Mouse (Mus musculus) hindbrain, embryonic 13.5 days (tissue): ENCODE data around the gene Acat3. TPM values are rescaled to one million over a fixed set of nuclear protein-coding genes. Genes with fewer than 3 reads are reported as not detected.
"Not testable (repeated sequence)": the region's sequence is repeated elsewhere in the genome, so short reads cannot be mapped to it uniquely, and the experiment has no call there.

Experiments
- ATAC-seq: fragments of 200-750 bp; cut with Nextera tagmentation; 2 replicates; pipeline ENCODE4 v1.8.0; 2017; ENCODE audit warnings: moderate TSS enrichment; ENCODE audit not compliant: low FRiP score
- H3K27ac ChIP-seq: fragments of 300-500 bp; sonication (generic); 2 replicates; pipeline ENCODE4 v1.5.1; 2015; ENCODE audit warnings: inconsistent platforms, mild to moderate bottlenecking, moderate library complexity
- H3K27me3 ChIP-seq: fragments of 300-500 bp; sonication (generic); 2 replicates; pipeline ENCODE4 v1.6.1; 2015; ENCODE audit warnings: mild to moderate bottlenecking, inconsistent platforms
- H3K36me3 ChIP-seq: fragments of 300-500 bp; sonication (generic); 2 replicates; pipeline ENCODE4 v1.6.1; 2015; ENCODE audit warnings: mild to moderate bottlenecking, inconsistent platforms
- H3K4me1 ChIP-seq: fragments of 300-500 bp; sonication (generic); replicated peaks from 2 replicates; pipeline ENCODE4 v1.6.1; 2015; ENCODE audit warnings: inconsistent platforms
- H3K4me2 ChIP-seq: fragments of 300-500 bp; sonication (generic); 2 replicates; pipeline ENCODE4 v1.6.1; 2015; ENCODE audit warnings: inconsistent platforms, mild to moderate bottlenecking, moderate library complexity
- H3K4me3 ChIP-seq: fragments of 300-500 bp; sonication (generic); 2 replicates; pipeline ENCODE4 v1.5.1; 2015; ENCODE audit warnings: mild to moderate bottlenecking, inconsistent platforms
- H3K9ac ChIP-seq: fragments of 300-500 bp; sonication (generic); 2 replicates; pipeline ENCODE4 v1.6.1; 2015; ENCODE audit warnings: mild to moderate bottlenecking, inconsistent platforms
- H3K9me3 ChIP-seq: fragments of 300-500 bp; sonication (generic); 2 replicates; pipeline ENCODE4 v1.6.1; 2016; ENCODE audit warnings: inconsistent platforms
- WGBS: fragments of 180-500 bp; shearing (Covaris S2); methylation state at CpG from one replicate; pipeline ENCODE4 v1.1.7; 2015; 5-methylcytosine and 5-hydroxymethylcytosine counted together
- polyA plus RNA-seq: library from polyadenylated mRNA; unstranded; fragments of >200 nt; fragmentation: Nextera tagmentation; extraction: Ambion mirVana; gene quantifications from 2 replicates; pipeline ENCODE4 v1.2.1, GENCODE M21; 2015

Acat3 gene
- polyA plus RNA-seq, 1 experiment from 2014 or later, result 0.95 TPM

DNA sequence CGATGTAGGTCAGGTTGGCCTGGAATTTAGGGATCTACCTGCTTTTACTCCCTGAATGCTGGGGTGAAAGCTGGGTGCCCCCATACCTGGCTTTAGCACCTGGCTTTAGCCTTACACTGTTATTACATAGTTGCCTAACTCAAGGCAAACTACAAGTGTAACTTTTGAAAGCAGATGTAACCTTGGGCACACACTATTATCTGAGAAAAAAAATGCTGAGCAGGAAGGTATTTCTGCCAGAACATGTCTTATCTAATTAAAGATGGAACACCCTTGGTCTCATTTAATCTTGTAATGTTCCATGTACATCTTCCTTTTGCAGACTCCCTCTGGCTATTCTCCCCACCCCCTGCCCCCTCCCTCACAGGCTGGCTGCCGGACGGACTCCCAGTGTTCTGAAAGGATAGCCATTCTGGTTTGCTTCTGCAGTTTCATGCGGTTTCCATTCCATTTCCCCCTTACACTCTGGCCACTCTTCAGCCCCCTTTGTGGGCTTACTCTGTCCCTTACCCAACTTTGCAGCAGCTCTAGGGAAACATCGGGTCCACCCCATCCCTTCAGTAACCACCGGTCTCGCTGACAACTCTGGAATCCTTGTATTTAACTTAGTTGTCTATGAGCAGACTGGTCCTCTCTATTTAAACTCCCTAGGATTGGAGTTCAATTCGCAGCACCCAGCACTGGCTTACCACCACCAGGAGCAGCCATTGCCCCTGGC is 1.3 kb upstream of the Acat3 start:
- no peak for ATAC-seq
- Histone ChIP-seq H3K27ac (no peak overlapping the region), H3K4me1 (peaks cover 9% of the 10 kb centered on the region), H3K9ac (no peak overlapping the region), H3K36me3 (peaks cover 45% of the 10 kb centered on the region), H3K9me3 (no peaks in the 10 kb centered on the region), H3K27me3 (no peaks in the 10 kb centered on the region), H3K4me3 (no peak overlapping the region), H3K4me2 (no peak overlapping the region)
- WGBS, result 84% methylated on average over 8 of the region's 8 CpGs

DNA sequence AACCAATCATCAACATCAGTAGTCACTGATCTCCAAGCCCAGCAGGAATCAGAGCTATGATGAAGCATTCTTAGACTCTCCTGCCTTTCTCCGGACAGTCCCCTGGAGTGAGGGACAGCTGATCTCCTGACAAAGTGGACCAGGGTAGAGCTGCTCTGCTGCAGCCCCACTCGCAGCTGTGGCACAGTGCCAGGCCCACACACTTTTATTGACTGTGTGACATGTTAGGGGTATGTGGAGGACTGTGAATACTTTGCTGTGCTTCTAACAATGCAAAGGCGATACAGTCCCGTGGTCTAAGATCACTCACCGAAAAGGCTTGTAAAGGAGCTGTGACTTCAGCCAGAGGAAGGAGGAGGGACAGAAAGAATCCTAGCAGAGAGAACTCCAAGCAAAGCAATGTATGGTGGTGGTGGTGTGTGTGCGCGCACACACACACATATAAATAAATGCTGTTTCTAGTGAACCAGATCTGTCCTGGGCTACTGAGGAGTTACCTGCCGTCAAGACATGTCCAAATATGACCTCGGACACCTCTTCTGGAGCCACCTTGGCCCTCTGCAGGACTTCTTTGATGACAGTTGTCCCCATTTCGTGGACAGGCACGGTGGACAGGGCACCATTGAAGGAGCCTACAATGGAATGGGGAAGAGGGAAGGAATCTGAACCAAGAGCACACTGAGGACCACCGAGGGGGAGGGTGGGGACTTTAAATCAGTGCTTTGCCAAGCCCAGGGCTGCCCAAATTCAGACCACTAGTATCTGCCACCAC is 837 bp downstream of the Acat3 start:
- H3K27me3 ChIP-seq, H3K4me3 ChIP-seq, H3K27ac ChIP-seq, H3K9ac ChIP-seq, H3K9me3 ChIP-seq, H3K4me1 ChIP-seq: not testable (repeated sequence)
- peak; percentile 70 for ATAC-seq
- H3K4me2 ChIP-seq, result peak overlapping the region; percentile 48
- 50% methylated on average over 3 of the region's 12 CpGs for WGBS
- H3K36me3 ChIP-seq, result peaks cover 26% of the 10 kb centered on the region

DNA sequence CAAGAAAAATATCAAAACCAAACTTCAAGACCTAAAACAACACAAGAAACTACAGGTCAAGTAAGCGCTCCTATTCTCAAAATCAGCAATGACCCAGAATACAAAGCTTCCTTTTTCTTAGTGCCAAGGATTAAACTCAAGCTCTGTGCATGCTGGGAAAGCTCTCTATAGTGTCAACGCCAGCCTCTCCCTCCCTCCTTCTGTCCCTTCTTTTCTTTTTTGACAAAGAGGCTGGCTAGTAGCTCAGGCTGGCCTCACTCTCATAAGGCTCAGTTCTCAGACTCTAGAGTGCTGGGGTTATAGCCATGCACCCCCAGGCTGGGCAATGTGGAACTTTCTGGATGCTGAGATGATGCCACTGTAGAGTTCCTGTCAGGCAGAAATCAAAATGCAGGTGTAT is 2.3 kb downstream of the Acat3 start:
- Histone ChIP-seq H3K4me3 (no peak overlapping the region), H3K36me3 (peaks cover 14% of the 10 kb centered on the region), H3K27ac (no peak overlapping the region), H3K9ac (no peak overlapping the region), H3K4me2 (no peak overlapping the region), H3K9me3 (no peaks in the 10 kb centered on the region), H3K4me1 (peaks cover 9% of the 10 kb centered on the region), H3K27me3 (no peaks in the 10 kb centered on the region)
- ATAC-seq, result no peak
- WGBS, result 42% methylated on average over 2 of the region's 2 CpGs

DNA sequence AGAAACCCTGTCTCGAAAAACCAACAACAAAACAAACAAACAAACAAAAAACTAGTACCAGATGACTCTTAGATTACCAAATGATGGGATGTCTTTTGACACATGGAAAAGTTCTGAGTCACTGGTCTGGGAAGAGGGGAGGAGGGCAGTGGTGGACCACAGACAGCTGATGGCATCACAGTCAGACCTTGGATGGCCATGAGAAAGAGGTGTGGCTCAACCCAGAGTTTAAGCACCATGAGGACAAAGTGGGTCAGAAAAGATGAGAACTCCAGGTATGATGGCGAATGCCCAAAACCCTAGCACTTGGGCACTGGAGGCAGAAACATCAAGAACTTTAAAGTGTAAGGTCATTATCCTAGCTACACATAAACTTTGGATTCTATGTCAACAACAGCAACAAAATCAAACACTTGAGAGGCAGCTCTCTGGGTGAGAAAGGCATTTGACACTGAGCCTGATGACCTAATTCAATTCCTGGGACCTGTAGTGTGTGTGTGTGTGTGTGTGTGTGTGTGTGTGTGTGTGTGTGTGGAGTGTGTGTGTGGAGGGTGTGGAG is 2.9 kb downstream of the Acat3 start:
- ATAC-seq, result no peak
- H3K4me3 ChIP-seq, result no peak overlapping the region
- WGBS, result 90% methylated on average over 2 of the region's 2 CpGs
- no peaks in the 10 kb centered on the region for H3K9me3 ChIP-seq
- H3K4me2 ChIP-seq, result no peak overlapping the region
- H3K4me1 ChIP-seq, result peaks cover 9% of the 10 kb centered on the region
- H3K36me3 ChIP-seq, result peaks cover 9% of the 10 kb centered on the region
- no peak overlapping the region for H3K9ac ChIP-seq
- no peaks in the 10 kb centered on the region for H3K27me3 ChIP-seq
- no peak overlapping the region for H3K27ac ChIP-seq

DNA sequence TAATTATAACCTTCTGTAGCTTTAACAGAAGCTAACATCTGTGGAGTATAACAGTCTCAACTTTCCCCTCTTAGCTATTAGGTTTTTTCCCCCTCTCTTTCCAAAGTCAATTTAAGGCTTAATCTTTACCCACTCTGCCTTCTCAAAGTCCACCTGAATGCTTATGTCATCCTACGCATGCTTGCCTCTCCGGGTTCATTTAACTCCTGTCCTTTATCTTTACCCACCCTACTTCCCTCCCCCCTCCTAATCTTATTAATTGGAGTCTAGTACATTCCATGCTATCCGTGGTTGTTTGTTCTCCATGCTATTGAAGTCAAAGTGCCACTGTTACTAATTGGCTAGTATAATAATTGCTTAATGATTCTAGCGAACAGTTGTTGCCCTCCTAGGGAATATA is 4.7 kb downstream of the Acat3 start:
- no peaks in the 10 kb centered on the region for H3K9me3 ChIP-seq
- peaks cover 8% of the 10 kb centered on the region for H3K4me1 ChIP-seq
- no peaks in the 10 kb centered on the region for H3K27me3 ChIP-seq
- no peak overlapping the region for H3K4me2 ChIP-seq
- WGBS, result 77% methylated on average over 4 of the region's 4 CpGs
- H3K4me3 ChIP-seq, result no peak overlapping the region
- ATAC-seq, result no peak
- no peaks in the 10 kb centered on the region for H3K36me3 ChIP-seq
- H3K9ac ChIP-seq, result no peak overlapping the region
- H3K27ac ChIP-seq, result no peak overlapping the region

DNA sequence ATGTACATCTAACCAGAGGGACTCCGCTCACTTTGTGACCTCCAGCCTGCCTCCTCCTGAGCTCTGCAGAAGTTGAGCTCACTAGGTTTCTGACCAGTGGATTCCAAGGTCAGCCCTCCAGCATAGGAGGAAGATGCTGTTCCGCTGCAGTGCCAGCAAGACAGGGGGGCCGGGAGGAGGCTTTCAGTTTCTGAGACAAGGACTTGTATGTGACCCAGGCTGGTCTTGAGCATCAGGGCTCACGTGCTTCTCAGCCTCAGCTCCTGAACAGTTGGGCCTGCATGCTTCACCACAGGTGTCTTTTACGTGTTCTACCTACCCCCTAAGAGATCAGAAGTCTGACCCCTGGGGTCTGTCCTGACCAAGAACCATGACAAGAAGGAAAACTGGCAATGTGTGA is 8.8 kb downstream of the Acat3 start:
- not testable (repeated sequence) for H3K36me3 ChIP-seq, H3K9me3 ChIP-seq, H3K27me3 ChIP-seq, ATAC-seq, H3K9ac ChIP-seq, H3K4me1 ChIP-seq, H3K4me3 ChIP-seq, H3K4me2 ChIP-seq, H3K27ac ChIP-seq
- WGBS, result 89% methylated on average over 5 of the region's 5 CpGs

DNA sequence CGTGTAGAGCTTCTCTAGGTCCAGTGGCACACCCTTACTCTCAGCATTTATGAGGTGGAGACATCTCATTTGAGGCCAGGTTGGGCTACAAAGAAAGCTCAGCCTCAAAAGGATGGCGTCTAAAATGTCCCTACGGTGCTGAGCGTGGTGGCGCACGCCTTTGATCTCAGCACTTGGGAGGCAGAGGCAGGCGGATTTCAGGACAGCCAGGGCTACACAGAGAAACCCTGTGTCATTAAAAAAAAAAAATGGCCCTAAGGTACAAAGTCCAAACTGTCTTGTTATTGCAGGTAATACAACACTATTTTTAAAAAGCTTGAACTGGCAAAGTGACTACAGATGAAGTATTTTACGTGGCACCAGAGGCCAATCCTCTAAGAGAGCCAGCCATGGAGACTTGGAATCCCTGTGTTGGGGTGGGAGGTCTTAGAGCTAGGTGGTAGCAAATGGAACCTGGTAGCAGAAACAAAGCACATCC is 14.7 kb downstream of the Acat3 start:
- Histone ChIP-seq H3K4me2 (no peak overlapping the region), H3K9me3 (no peaks in the 10 kb centered on the region), H3K27ac (no peak overlapping the region), H3K4me1 (no peaks in the 10 kb centered on the region), H3K36me3 (peaks cover 59% of the 10 kb centered on the region), H3K9ac (no peak overlapping the region), H3K27me3 (no peaks in the 10 kb centered on the region), H3K4me3 (no peak overlapping the region)
- ATAC-seq, result no peak
- WGBS, result 86% methylated on average over 8 of the region's 8 CpGs

DNA sequence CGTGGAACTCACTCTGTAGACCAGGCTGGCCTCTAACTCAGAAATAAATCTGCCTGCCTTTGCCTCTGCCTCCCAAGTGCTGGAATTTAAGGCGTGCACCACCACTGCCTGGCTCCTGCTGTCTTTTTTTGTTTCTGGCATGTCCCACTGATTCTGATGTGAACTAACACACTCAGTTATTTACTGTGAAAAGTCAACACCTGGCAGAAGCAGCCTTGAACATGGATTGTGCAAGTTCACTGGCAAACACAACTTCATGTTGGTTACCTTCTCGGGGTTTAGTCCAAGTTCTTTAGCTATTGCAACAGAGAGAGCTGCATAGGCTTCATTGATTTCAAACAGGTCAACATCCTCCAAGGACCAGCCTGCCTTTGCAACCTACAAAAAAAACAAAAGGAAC is 15.4 kb downstream of the Acat3 start:
- WGBS, result 96% methylated on average over 3 of the region's 3 CpGs
- no peak overlapping the region for H3K27ac ChIP-seq
- no peak overlapping the region for H3K4me2 ChIP-seq
- no peaks in the 10 kb centered on the region for H3K27me3 ChIP-seq
- H3K4me3 ChIP-seq, result no peak overlapping the region
- no peaks in the 10 kb centered on the region for H3K9me3 ChIP-seq
- peaks cover 66% of the 10 kb centered on the region for H3K36me3 ChIP-seq
- no peak for ATAC-seq
- no peaks in the 10 kb centered on the region for H3K4me1 ChIP-seq
- no peak overlapping the region for H3K9ac ChIP-seq

DNA sequence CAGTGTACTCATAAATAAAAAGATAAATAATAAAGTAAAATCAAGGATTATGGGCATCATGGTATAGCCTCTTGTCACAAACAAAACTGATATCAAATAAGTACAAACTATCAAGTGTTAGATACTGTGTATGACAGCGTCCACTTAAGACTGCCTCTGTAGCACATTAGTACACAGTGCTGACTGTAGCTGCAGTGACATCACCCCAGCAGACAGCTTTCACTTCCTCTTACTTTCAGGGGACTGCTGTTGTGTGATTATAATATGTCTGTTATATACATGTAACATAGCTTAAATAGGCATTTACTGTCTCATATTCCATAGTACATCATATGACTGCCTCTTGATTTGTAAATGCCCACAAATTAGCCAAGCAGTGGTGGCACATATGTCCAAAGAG is 19.3 kb downstream of the Acat3 start:
- no peak overlapping the region for H3K4me3 ChIP-seq
- H3K9me3 ChIP-seq, result no peaks in the 10 kb centered on the region
- 94% methylated on average over 1 of the region's 1 CpGs for WGBS
- peaks cover 8% of the 10 kb centered on the region for H3K4me1 ChIP-seq
- H3K27ac ChIP-seq, result no peak overlapping the region
- H3K9ac ChIP-seq, result no peak overlapping the region
- no peak overlapping the region for H3K4me2 ChIP-seq
- no peaks in the 10 kb centered on the region for H3K27me3 ChIP-seq
- peaks cover 69% of the 10 kb centered on the region for H3K36me3 ChIP-seq
- ATAC-seq, result no peak

DNA sequence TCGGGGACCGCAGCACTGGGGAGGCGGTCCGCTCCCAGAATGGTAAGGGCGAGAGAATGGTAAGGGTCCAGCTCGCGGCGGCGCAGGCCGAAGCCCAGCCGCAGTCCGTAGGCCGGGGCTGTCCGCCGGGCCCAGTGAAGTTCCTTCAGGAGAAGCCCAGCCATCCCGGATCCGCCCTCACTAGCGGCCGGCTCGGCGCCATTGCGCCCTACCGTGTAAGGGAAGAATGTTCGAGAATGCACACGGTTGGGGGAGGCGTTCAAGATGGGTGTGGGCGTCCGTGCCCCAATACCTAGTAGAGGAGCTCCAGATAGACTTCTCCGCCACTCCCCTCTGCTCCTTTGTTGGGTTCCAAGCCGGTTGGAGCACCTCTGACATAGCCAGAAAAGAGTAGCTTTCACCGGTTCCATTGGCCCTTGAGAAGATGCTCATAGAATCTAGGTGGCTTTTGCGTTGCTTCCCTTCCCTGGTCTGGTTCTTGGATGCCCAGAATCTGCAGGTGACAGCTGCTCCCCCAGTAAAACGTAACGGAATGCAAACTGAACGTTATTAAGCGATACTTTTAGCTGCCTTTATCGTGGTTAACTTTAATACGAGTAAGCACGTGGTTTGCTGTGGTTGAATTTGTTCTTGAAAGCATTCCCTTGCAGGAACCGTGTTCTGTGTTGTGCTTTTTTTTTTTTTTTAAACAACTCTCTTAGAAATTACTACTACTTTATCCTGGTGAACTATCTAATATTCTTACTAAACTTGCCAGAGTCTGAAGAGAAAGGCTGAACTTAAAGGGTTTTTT is 23.6 kb downstream of the Acat3 start:
- ATAC-seq, result peak; percentile 76
- Histone ChIP-seq H3K4me1 (peaks cover 17% of the 10 kb centered on the region), H3K9ac (peak overlapping the region; percentile 97), H3K27me3 (no peaks in the 10 kb centered on the region), H3K9me3 (no peaks in the 10 kb centered on the region), H3K27ac (peak overlapping the region; percentile 91), H3K36me3 (peaks cover 51% of the 10 kb centered on the region), H3K4me2 (peak overlapping the region; percentile 81), H3K4me3 (peak overlapping the region; percentile 93)
- WGBS, result under 1% methylated on average over 40 of the region's 40 CpGs

DNA sequence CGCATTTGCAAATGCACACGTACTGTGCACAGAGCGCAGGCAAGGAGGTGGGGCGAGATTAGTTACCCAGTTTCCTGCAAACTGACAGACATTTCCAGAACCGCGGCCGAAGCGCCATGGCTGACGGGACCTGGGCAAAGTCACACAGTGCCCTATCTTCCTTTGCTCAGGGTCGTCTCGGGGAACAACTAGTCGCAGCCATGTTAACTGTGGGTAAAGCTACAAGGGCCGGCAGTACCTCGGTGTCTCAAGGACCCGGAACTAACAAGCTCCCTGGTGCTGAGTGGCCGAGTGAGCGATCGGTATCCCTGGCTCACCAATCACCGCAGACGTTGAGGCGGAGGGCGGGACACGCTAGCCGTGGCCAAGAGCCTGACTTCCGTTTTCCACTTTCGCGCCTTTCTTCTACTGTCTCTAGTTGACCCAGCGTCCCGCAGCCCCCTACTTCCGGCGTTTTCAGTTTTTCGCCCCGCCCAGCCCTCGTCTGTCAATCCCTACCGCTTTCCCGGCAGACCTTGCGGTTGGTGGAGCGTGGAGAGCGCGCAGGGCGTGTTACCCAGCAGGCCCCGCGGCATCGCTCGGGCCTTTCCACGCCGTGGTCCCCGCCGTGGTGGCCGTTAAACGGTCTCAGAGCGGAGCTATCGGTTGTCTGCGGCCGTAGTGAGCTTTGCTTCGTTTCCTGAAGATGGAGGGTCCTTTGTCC is 24.4 kb downstream of the Acat3 start, which contains the start of gene Mrpl18:
Gene Mrpl18, minus strand, starts transcription at position 465 of the 703 bp plus-strand sequence.
- Histone ChIP-seq H3K4me2 (peak within 1 kb of the TSS; percentile 81), H3K4me1 (peaks cover 17% of the 10 kb centered on the region), H3K27ac (peak within 1 kb of the TSS; percentile 91), H3K4me3 (peak within 1 kb of the TSS; percentile 93), H3K9me3 (no peaks in the 10 kb centered on the region), H3K27me3 (no peaks in the 10 kb centered on the region), H3K36me3 (peaks cover 52% of the 10 kb centered on the region), H3K9ac (peak within 1 kb of the TSS; percentile 97)
- peak; percentile 100 for ATAC-seq
- under 1% methylated on average over 56 of the region's 56 CpGs for WGBS
